8 mouse cellular contexts compared by ENCODE assay signal in the genomic region with DNA sequence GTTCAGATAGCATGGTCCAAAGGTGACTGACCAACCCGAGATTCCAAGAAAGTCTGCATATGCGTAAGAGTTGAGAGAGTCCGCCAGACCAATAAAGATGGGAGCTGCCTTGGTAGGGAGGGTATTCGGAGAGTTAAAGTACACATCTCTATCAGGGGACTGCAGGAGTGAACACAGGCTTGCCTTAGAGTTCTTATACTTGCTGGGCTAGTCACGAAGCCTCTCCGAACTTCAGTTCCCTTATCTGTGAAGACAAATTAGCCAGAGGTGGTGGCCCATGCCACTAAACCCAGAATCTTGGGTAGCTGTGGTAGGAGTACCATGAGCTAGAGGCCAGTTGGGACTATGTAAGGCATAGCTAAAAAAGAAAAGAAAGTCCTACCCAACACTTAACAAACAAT. TPM values are rescaled to one million over a fixed set of nuclear protein-coding genes. Genes with fewer than 3 reads are reported as not detected.
DNase-seq lines count a peak whose midpoint lies in the region; ATAC-seq and TF ChIP-seq lines count a peak whose summit lies in the region.

No protein-coding gene starts in this region.

- WGBS in lung, postnatal 0 days, result 49% methylated on average over 6 of the region's 6 CpGs
- WGBS in forebrain, embryonic 12.5 days, result 81% methylated on average over 6 of the region's 6 CpGs
- WGBS in midbrain, postnatal 0 days, result 76% methylated on average over 6 of the region's 6 CpGs

- no peaks in the 10 kb centered on the region for H3K9me3 ChIP-seq in lung, postnatal 0 days (ENCODE audit: low read length)
- no peaks in the 10 kb centered on the region for H3K9me3 ChIP-seq in forebrain, embryonic 12.5 days
- no peaks in the 10 kb centered on the region for H3K9me3 ChIP-seq in midbrain, postnatal 0 days (ENCODE audit: low read length)

- H3K9ac ChIP-seq in lung, postnatal 0 days (replicated peaks; ENCODE audit: low read depth), result no peak overlapping the region
- H3K9ac ChIP-seq in forebrain, embryonic 12.5 days, result no peak overlapping the region
- H3K9ac ChIP-seq in midbrain, postnatal 0 days (replicated peaks; ENCODE audit: low read length, poor library complexity, severe bottlenecking), result no peak overlapping the region

- no peak for ATAC-seq in lung, postnatal 0 days
- peak; percentile 27; the same call in 1 of the 2 replicates for ATAC-seq in forebrain, embryonic 12.5 days (ENCODE audit: low FRiP score)
- no peak for ATAC-seq in midbrain, postnatal 0 days (ENCODE audit: low FRiP score)

- no peak for TF ChIP-seq EP300 in lung, postnatal 0 days (IDR thresholded peaks at IDR 0.05)

- H3K4me2 ChIP-seq in lung, postnatal 0 days (replicated peaks; ENCODE audit: low read depth, low read length), result peak overlapping the region; percentile 73; the same call in 1 of the 2 replicates
- peak overlapping the region; percentile 69; the same call in 1 of the 2 replicates for H3K4me2 ChIP-seq in forebrain, embryonic 12.5 days
- H3K4me2 ChIP-seq in midbrain, postnatal 0 days (ENCODE audit: low read depth, low read length, poor library complexity, severe bottlenecking), result peak overlapping the region; percentile 74; the same call in 1 of the 2 replicates

- no peak overlapping the region for H3K4me3 ChIP-seq in lung, postnatal 0 days (ENCODE audit: low read depth, low read length)
- H3K4me3 ChIP-seq in forebrain, embryonic 12.5 days (replicated peaks), result no peak overlapping the region
- peak overlapping the region; percentile 98; the same call in 1 of the 2 replicates for H3K4me3 ChIP-seq in midbrain, postnatal 0 days (ENCODE audit: low read depth, low read length)

- H3K4me1 ChIP-seq in lung, postnatal 0 days (ENCODE audit: insufficient read depth, low read depth, low read length), result 0 out of 2 replicates have a peak, but pooled peaks cover 3% of the 10 kb centered on the region
- peaks cover 8% of the 10 kb centered on the region for H3K4me1 ChIP-seq in forebrain, embryonic 12.5 days
- no peaks in the 10 kb centered on the region for H3K4me1 ChIP-seq in midbrain, postnatal 0 days (ENCODE audit: insufficient read depth, low read length)

- DNase-seq in lung, postnatal 0 days (ENCODE audit: low spot score), result no peak
- no peak for DNase-seq in lung, postnatal 14 days
- peak; percentile 7 for DNase-seq in kidney, postnatal 14 days
- DNase-seq in midbrain, postnatal 0 days (ENCODE audit: low spot score), result no peak
- no peak for DNase-seq in gastrocnemius, postnatal 14 days
- no peak for DNase-seq in adrenal gland, postnatal 36 days
- no peak for DNase-seq in left cerebral cortex, postnatal 4 days

- no peaks in the 10 kb centered on the region for H3K27me3 ChIP-seq in lung, postnatal 0 days (replicated peaks; ENCODE audit: insufficient read depth, low read length)
- H3K27me3 ChIP-seq in forebrain, embryonic 12.5 days, result no peaks in the 10 kb centered on the region
- H3K27me3 ChIP-seq in midbrain, postnatal 0 days (ENCODE audit: insufficient read depth, low read length), result no peaks in the 10 kb centered on the region

- TF ChIP-seq CTCF in lung, postnatal 0 days (IDR thresholded peaks at IDR 0.05), result no peak
- no peak for TF ChIP-seq CTCF in midbrain, postnatal 0 days (IDR thresholded peaks at IDR 0.05)

- intact Hi-C loops in gastrocnemius, postnatal 14 days (cut with DNase I; ENCODE audit: low total_unique reads), result no loop called here
- intact Hi-C loops in left cerebral cortex, postnatal 4 days (cut with DNase I), result loop anchor here (10.0 kb wide), 1 partner anchor 56 kb away; a partner anchor contains a TSS

- H3K27ac ChIP-seq in lung, postnatal 0 days (ENCODE audit: low read length), result no peak overlapping the region
- no peak overlapping the region for H3K27ac ChIP-seq in forebrain, embryonic 12.5 days
- H3K27ac ChIP-seq in midbrain, postnatal 0 days (ENCODE audit: low read depth, low read length), result no peak overlapping the region

- no peaks in the 10 kb centered on the region for H3K36me3 ChIP-seq in lung, postnatal 0 days (ENCODE audit: insufficient read depth, low read length)
- peaks cover 5% of the 10 kb centered on the region; the same call in 1 of the 2 replicates for H3K36me3 ChIP-seq in forebrain, embryonic 12.5 days (replicated peaks)
- no peaks in the 10 kb centered on the region for H3K36me3 ChIP-seq in midbrain, postnatal 0 days (ENCODE audit: insufficient read depth, low read length)

RNA-seq across cellular contexts. Expression of a gene that starts 5.1 kb away (rescaled TPM):
- polyA plus RNA-seq in lung, postnatal 0 days (2015; fragmentation: Nextera tagmentation; extraction: Ambion mirVana), result 30.7 and 30.8 TPM in 2 replicates
- polyA plus RNA-seq in forebrain, embryonic 12.5 days (2016; fragmentation: Nextera tagmentation; extraction: Ambion mirVana), result 29.1 and 31.9 TPM in 2 replicates
- total RNA-seq in midbrain, postnatal 0 days (2014; rRNA removed), result 26.1 and 26.6 TPM in 2 replicates
- polyA plus RNA-seq in midbrain, postnatal 0 days (2015; fragmentation: Nextera tagmentation; extraction: Ambion mirVana), result 9.5 and 9.7 TPM in 2 replicates
- 10 to 100 TPM; 11.0 to 11.9 TPM for total RNA-seq in gastrocnemius, postnatal 14 days (2021)
- total RNA-seq in adrenal gland, postnatal 36 days (2021), result 10 to 100 TPM; 31.2 to 39.6 TPM
- 10 to 100 TPM; 19.7 to 22.7 TPM for total RNA-seq in left cerebral cortex, postnatal 4 days (2021)

RNA-seq across cellular contexts. Expression of a gene that starts 44.1 kb away (rescaled TPM):
- polyA plus RNA-seq in lung, postnatal 0 days (2015; fragmentation: Nextera tagmentation; extraction: Ambion mirVana), result 19.6 and 21.3 TPM in 2 replicates
- polyA plus RNA-seq in forebrain, embryonic 12.5 days (2016; fragmentation: Nextera tagmentation; extraction: Ambion mirVana), result 21.1 and 21.6 TPM in 2 replicates
- 23.2 and 27.4 TPM in 2 replicates for total RNA-seq in midbrain, postnatal 0 days (2014; rRNA removed)
- 9.9 and 11.1 TPM in 2 replicates for polyA plus RNA-seq in midbrain, postnatal 0 days (2015; fragmentation: Nextera tagmentation; extraction: Ambion mirVana)
- total RNA-seq in gastrocnemius, postnatal 14 days (2021), result 100 to 1,000 TPM in 1 of 2 experiments, 10 to 100 TPM in 1; 92.1 to 106 TPM
- total RNA-seq in adrenal gland, postnatal 36 days (2021), result 10 to 100 TPM; 76.2 to 84.7 TPM
- total RNA-seq in left cerebral cortex, postnatal 4 days (2021), result 10 to 100 TPM; 60.7 to 67.6 TPM

RNA-seq across cellular contexts. Expression of a gene that starts 59.1 kb away (rescaled TPM):
- polyA plus RNA-seq in lung, postnatal 0 days (2015; fragmentation: Nextera tagmentation; extraction: Ambion mirVana), result 347 and 352 TPM in 2 replicates
- 560 and 584 TPM in 2 replicates for polyA plus RNA-seq in forebrain, embryonic 12.5 days (2016; fragmentation: Nextera tagmentation; extraction: Ambion mirVana)
- total RNA-seq in midbrain, postnatal 0 days (2014; rRNA removed), result 149 and 182 TPM in 2 replicates
- 404 TPM in 2 replicates for polyA plus RNA-seq in midbrain, postnatal 0 days (2015; fragmentation: Nextera tagmentation; extraction: Ambion mirVana)
- total RNA-seq in gastrocnemius, postnatal 14 days (2021), result 10 to 100 TPM; 53.4 to 71.0 TPM
- total RNA-seq in adrenal gland, postnatal 36 days (2021), result 100 to 1,000 TPM; 196 to 225 TPM
- 100 to 1,000 TPM; 212 to 232 TPM for total RNA-seq in left cerebral cortex, postnatal 4 days (2021)
